Mouse (Mus musculus): ENCODE measurements around the gene Klhdc8a.

Gene Klhdc8a

GRCm38 (mm10) chr1:132290921-132291675 is 7.3 kb upstream of the Klhdc8a start:
- DNase-seq (ENCODE audit: low spot score in 2 of 2) = no peak

GRCm38 (mm10) chr1:132291706-132292105 is 6.7 kb upstream of the Klhdc8a start:
- no peak for DNase-seq (ENCODE audit: low spot score in 2 of 2)

- DNase-seq (ENCODE audit: low spot score in 2 of 2) = no peak
Measured at GRCm38 (mm10) chr1:132292318-132293129, 5.9 kb upstream of the Klhdc8a start.

- no peak for DNase-seq (ENCODE audit: low spot score in 2 of 2)
Measured at GRCm38 (mm10) chr1:132295506-132295905, 2.9 kb upstream of the Klhdc8a start.

GRCm38 (mm10) chr1:132296051-132296450 is 2.4 kb upstream of the Klhdc8a start:
- DNase-seq (ENCODE audit: low spot score in 2 of 2) = no peak

GRCm38 (mm10) chr1:132298801-132299464 is 507 bp downstream of the Klhdc8a start:
- no peak for DNase-seq (ENCODE audit: low spot score in 2 of 2)

- DNase-seq (ENCODE audit: low spot score in 2 of 2) = no peak
Measured at GRCm38 (mm10) chr1:132299744-132300143, 1.3 kb downstream of the Klhdc8a start.

GRCm38 (mm10) chr1:132301242-132301641 is 2.8 kb downstream of the Klhdc8a start:
- DNase-seq (ENCODE audit: low spot score in 2 of 2) = no peak

- DNase-seq (ENCODE audit: low spot score in 2 of 2) = no peak
Measured at GRCm38 (mm10) chr1:132302341-132302866, 4.0 kb downstream of the Klhdc8a start.

GRCm38 (mm10) chr1:132304618-132305214 is 6.3 kb downstream of the Klhdc8a start:
- no peak for DNase-seq (ENCODE audit: low spot score in 2 of 2)

- no peak for DNase-seq (ENCODE audit: low spot score in 2 of 2)
Measured at GRCm38 (mm10) chr1:132306160-132306559, 7.7 kb downstream of the Klhdc8a start.

GRCm38 (mm10) chr1:132306808-132307207 is 8.4 kb downstream of the Klhdc8a start:
- DNase-seq (ENCODE audit: low spot score in 2 of 2) = no peak

GRCm38 (mm10) chr1:132307962-132308361 is 9.5 kb downstream of the Klhdc8a start:
- DNase-seq (ENCODE audit: low spot score in 2 of 2) = no peak

- no peak for DNase-seq (ENCODE audit: low spot score in 2 of 2)
Measured at GRCm38 (mm10) chr1:132308674-132309073, 10.2 kb downstream of the Klhdc8a start.

- no peak for DNase-seq (ENCODE audit: low spot score in 2 of 2)
Measured at GRCm38 (mm10) chr1:132310754-132311153, 12.3 kb downstream of the Klhdc8a start.

- no peak for DNase-seq (ENCODE audit: low spot score in 2 of 2)
Measured at GRCm38 (mm10) chr1:132311174-132311859, 12.9 kb downstream of the Klhdc8a start.

GRCm38 (mm10) chr1:132312043-132312442 is 13.6 kb downstream of the Klhdc8a start:
- no peak for DNase-seq (ENCODE audit: low spot score in 2 of 2)

GRCm38 (mm10) chr1:132312703-132313102 is 14.3 kb downstream of the Klhdc8a start:
- no peak for DNase-seq (ENCODE audit: low spot score in 2 of 2)

- peak; percentile 64 to 74 for DNase-seq (ENCODE audit: low spot score in 2 of 2)
Measured at GRCm38 (mm10) chr1:132315889-132316624, 17.6 kb downstream of the Klhdc8a start, which contains the start of gene Nuak2. Gene Nuak2, plus strand, starts transcription at chr1:132316126.

- DNase-seq (ENCODE audit: low spot score in 2 of 2) = no peak
Measured at GRCm38 (mm10) chr1:132316625-132316994, 18.2 kb downstream of the Klhdc8a start.

Data from frontal cortex, postnatal 10 days (tissue).